Mouse (Mus musculus) thymus, adult 2 months (tissue): ENCODE measurements around the gene Scimp. TPM values are rescaled to one million over a fixed set of nuclear protein-coding genes. Genes with fewer than 3 reads are reported as not detected.

Experiments used
- DNase-seq: peaks from one replicate; pipeline ENCODE4 v3.0.0; 2021
- H3K27ac ChIP-seq: fragments of 200-500 bp; 2 replicates; pipeline ENCODE4 v1.5.1; 2012; ENCODE audit warnings: low read length, control low read depth; ENCODE audit not compliant: control insufficient read depth, insufficient read depth
- H3K27me3 ChIP-seq: fragments of 200-500 bp; 2 replicates; pipeline ENCODE4 v1.6.1; 2012; ENCODE audit warnings: mild to moderate bottlenecking, low read length, moderate library complexity, mixed read lengths; ENCODE audit not compliant: control insufficient read depth, insufficient read depth
- H3K36me3 ChIP-seq: fragments of 200-500 bp; 2 replicates; pipeline ENCODE4 v1.6.1; 2012; ENCODE audit warnings: mild to moderate bottlenecking, low read length, moderate library complexity; ENCODE audit not compliant: control insufficient read depth, insufficient read depth
- H3K4me1 ChIP-seq: fragments of 200-500 bp; replicated peaks from 2 replicates; pipeline ENCODE4 v1.6.1; 2012; ENCODE audit warnings: low read length; ENCODE audit not compliant: control insufficient read depth, insufficient read depth
- H3K4me3 ChIP-seq: fragments of 200-500 bp; 2 replicates; pipeline ENCODE4 v1.5.1; 2012; ENCODE audit warnings: mild to moderate bottlenecking, low read length, control low read depth, moderate library complexity; ENCODE audit not compliant: control insufficient read depth, insufficient read depth
- CTCF ChIP-seq: fragments of 200-500 bp; IDR thresholded peaks from 2 replicates; pipeline ENCODE4 v1.5.1; 2012; ENCODE audit warnings: mild to moderate bottlenecking, control low read depth, low read length, moderate library complexity, borderline replicate concordance; ENCODE audit not compliant: control insufficient read depth, poor library complexity, insufficient read depth; ENCODE audit errors: extremely low read depth
- POLR2A ChIP-seq: fragments of 200-500 bp; IDR thresholded peaks from 2 replicates; pipeline ENCODE4 v1.6.1; 2012; ENCODE audit warnings: mild to moderate bottlenecking, low read length, control low read depth, moderate library complexity; ENCODE audit not compliant: control insufficient read depth, poor library complexity, insufficient read depth; ENCODE audit errors: extremely low read depth
- WGBS: fragments of 180-500 bp; shearing (Covaris S2); methylation state at CpG from one replicate; pipeline ENCODE4 v1.1.7; 2018; 5-methylcytosine and 5-hydroxymethylcytosine counted together
- polyA plus RNA-seq: library from polyadenylated mRNA; depleted of rRNA; stranded (reverse); fragments of >200 nt; gene quantifications from 2 replicates; pipeline ENCODE4 v1.2.3, GENCODE M21; 2012

Gene Scimp
- polyA plus RNA-seq, 1 experiment, result 3.1 TPM

- TF ChIP-seq CTCF (no peak), POLR2A (no peak)
- no peak overlapping the region for H3K4me3 ChIP-seq
- H3K36me3 ChIP-seq, result no peaks in the 10 kb centered on the region
- whole genome bisulfite sequencing, result 83% methylated on average over 3 of the region's 3 CpGs
- H3K27me3 ChIP-seq, result no peaks in the 10 kb centered on the region
- no peak for DNase-seq
- peaks cover 15% of the 10 kb centered on the region for H3K4me1 ChIP-seq
- no peak overlapping the region for H3K27ac ChIP-seq
Observed at GRCm38 (mm10) chr11:70804395-70804794, 8.0 kb downstream of the Scimp start.

DNA sequence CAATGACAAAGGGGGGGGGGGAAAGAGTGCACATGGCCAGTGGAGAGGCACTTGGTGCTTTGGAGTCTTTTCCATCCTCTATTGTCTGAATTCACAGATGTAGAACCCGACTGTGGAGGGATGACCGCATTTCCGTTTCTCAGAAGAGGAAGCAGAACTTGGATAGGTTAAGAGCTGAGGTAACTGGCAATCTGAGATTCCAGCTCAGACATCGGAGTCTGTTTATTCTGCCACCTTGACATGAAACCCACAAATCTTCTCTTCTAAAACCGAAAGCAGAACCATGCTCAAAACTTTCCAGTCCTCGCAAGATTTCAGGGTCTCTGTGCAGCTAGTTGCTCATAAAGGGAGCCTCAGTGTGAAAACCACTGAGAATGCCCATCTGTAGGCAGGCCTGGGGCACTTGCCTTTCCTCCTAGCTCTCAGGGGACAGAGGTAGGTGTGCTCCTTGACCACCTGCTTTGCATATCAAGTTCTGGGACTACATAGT is 8.6 kb downstream of the Scimp start:
- TF ChIP-seq CTCF (no peak), POLR2A (no peak)
- peaks cover 15% of the 10 kb centered on the region for H3K4me1 ChIP-seq
- WGBS, result 2% methylated on average over 6 of the region's 6 CpGs
- no peaks in the 10 kb centered on the region for H3K36me3 ChIP-seq
- H3K27me3 ChIP-seq, result no peaks in the 10 kb centered on the region
- no peak for DNase-seq
- no peak overlapping the region for H3K4me3 ChIP-seq
- no peak overlapping the region for H3K27ac ChIP-seq

- Histone ChIP-seq H3K27me3 (no peaks in the 10 kb centered on the region), H3K36me3 (no peaks in the 10 kb centered on the region), H3K4me3 (no peak overlapping the region), H3K4me1 (peaks cover 15% of the 10 kb centered on the region), H3K27ac (no peak overlapping the region)
- DNase-seq, result no peak
- WGBS, result 89% methylated on average over 2 of the region's 2 CpGs
- TF ChIP-seq POLR2A (no peak), CTCF (no peak)
Observed at GRCm38 (mm10) chr11:70802865-70803261, 9.5 kb downstream of the Scimp start.

GRCm38 (mm10) chr11:70802208-70802864 is 10.1 kb downstream of the Scimp start:
- no peak overlapping the region for H3K4me3 ChIP-seq
- peaks cover 15% of the 10 kb centered on the region for H3K4me1 ChIP-seq
- TF ChIP-seq CTCF (no peak), POLR2A (no peak)
- 99% methylated on average over 2 of the region's 2 CpGs for WGBS
- no peaks in the 10 kb centered on the region for H3K27me3 ChIP-seq
- no peaks in the 10 kb centered on the region for H3K36me3 ChIP-seq
- no peak overlapping the region for H3K27ac ChIP-seq
- DNase-seq, result no peak

DNA sequence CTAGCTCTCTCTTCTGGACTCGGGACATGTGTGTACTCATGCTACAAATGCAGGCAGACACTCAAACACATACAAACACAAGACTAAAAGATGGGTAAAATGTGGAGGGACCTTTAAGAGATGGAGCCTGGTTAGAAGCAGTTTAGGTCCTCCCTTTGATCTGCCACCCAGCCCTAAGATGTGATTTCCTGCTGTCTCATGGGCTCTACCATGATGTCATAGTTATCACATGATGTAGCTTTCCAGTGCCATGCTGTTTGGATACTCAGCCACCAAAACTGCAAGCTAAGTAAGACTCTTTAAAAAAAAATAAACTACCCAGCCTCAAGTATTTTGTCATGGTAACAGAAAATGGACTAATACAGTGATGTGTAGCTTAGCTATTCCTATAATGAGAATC is 20.0 kb downstream of the Scimp start:
- Histone ChIP-seq H3K36me3 (no peaks in the 10 kb centered on the region), H3K4me3 (no peak overlapping the region), H3K27me3 (no peaks in the 10 kb centered on the region), H3K4me1 (peaks cover 25% of the 10 kb centered on the region), H3K27ac (no peak overlapping the region)
- no peak for TF ChIP-seq POLR2A
- no peak for TF ChIP-seq CTCF
- DNase-seq, result no peak
- WGBS, result 97% methylated on average over 1 of the region's 1 CpGs

- no peak for DNase-seq
- no peak for TF ChIP-seq CTCF
- H3K27me3 ChIP-seq, result no peaks in the 10 kb centered on the region
- no peak overlapping the region for H3K4me3 ChIP-seq
- no peaks in the 10 kb centered on the region for H3K36me3 ChIP-seq
- WGBS, result 17% methylated on average over 5 of the region's 5 CpGs
- H3K27ac ChIP-seq, result no peak overlapping the region
- H3K4me1 ChIP-seq, result peaks cover 25% of the 10 kb centered on the region
Observed at GRCm38 (mm10) chr11:70791676-70792075, 20.7 kb downstream of the Scimp start.

DNA sequence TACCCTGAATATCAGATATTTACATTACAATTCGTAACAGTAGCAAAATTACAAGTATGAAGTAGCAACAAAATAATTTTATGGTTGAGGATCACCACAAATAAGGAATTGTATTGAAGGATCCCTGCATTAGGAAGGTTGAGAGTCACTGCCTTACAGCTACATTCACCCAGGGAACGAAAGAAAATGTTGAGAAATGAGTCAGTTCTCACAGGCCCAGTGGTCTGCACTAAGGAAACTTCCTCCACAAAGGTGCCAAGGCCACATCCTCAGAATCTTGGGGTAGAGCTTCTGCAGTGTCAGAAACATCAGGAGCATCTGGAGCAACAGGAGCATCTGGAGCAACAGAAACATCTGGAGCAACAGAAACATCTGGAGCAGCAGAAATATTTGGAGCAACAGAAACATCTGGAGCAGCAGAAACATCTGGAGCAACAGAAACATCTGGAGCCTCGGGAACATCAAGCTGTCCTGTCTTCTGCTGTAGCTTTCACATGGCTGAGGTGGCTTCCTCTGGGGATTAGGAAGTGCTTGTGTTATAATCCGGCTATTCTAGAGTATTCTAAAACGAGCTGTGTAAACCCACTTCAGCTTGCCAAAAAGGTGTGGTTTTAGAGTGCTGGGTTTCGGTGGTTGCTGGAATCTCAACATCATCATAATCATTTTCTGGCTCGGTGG is 21.4 kb downstream of the Scimp start:
- Histone ChIP-seq H3K36me3 (no peaks in the 10 kb centered on the region), H3K4me1 (peaks cover 25% of the 10 kb centered on the region), H3K4me3 (no peak overlapping the region), H3K27me3 (no peaks in the 10 kb centered on the region), H3K27ac (no peak overlapping the region)
- WGBS, result 30% methylated on average over 7 of the region's 7 CpGs
- DNase-seq, result no peak
- TF ChIP-seq POLR2A (no peak), CTCF (no peak)
